Mouse (Mus musculus) mouse trophoblast stem cell (cell line): ENCODE measurements around the gene 4933428G20Rik.

Source experiments
- in situ Hi-C, 2 experiments: fragments of 300-500 bp; cut with MseI, MboI; formaldehyde crosslinking; loops; 2 replicates in 1 of 2; 3 replicates in 1 of 2; pipeline ENCODE4 v1.15.1; 2025

Gene 4933428G20Rik

DNA sequence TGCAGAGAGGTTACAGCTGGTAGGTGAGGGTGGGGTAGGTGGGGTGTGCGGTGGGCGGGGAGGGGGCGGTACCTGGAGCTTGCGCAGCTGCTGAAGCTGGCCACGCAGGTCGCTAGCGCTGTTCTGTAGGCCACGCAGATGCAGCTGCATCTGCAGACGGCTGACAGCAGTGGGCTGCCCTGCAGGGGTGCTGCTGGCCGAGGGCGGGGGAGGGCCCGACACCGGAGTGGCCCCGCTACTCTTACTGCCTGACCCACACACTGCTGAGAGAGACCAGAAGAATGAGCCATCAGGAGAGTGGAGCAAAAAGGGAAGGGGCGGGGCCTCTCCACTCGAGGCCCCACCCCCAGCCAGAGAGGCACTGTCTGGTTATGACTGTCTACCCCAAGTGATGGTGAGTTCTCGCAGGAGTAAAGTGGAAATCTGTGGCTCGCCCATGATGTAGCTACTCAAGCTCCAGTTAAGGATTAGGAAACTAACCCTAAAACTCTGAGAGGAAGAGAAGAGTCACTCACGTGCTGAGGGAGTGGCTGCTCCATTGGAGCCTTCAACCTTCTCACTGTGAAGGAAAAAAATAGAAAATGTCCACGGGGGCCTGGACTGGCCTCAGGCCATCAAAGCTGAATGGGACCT, 32.9 kb upstream of the 4933428G20Rik start:
- in situ Hi-C loops, result no loop called here

DNA sequence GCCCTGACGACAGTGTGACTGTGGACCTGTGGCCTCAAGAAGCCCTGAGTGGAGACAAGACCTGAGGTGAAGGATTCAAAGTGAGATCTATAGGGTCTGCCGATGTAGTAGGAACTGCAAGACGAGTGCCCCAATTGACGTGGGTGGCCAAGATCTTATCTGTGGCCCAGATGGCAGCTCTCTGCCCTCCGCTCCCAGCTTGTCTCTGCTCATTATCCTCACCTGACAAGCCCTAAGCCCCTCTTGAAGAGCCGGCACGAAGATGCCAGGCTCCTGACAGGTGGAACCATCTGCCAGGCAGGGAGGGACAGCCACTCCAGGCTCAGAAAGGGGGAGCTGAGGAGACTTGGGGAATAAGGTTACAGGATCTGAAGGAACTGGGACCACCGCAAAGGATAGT, 32.2 kb upstream of the 4933428G20Rik start:
- in situ Hi-C loops, result no loop called here

DNA sequence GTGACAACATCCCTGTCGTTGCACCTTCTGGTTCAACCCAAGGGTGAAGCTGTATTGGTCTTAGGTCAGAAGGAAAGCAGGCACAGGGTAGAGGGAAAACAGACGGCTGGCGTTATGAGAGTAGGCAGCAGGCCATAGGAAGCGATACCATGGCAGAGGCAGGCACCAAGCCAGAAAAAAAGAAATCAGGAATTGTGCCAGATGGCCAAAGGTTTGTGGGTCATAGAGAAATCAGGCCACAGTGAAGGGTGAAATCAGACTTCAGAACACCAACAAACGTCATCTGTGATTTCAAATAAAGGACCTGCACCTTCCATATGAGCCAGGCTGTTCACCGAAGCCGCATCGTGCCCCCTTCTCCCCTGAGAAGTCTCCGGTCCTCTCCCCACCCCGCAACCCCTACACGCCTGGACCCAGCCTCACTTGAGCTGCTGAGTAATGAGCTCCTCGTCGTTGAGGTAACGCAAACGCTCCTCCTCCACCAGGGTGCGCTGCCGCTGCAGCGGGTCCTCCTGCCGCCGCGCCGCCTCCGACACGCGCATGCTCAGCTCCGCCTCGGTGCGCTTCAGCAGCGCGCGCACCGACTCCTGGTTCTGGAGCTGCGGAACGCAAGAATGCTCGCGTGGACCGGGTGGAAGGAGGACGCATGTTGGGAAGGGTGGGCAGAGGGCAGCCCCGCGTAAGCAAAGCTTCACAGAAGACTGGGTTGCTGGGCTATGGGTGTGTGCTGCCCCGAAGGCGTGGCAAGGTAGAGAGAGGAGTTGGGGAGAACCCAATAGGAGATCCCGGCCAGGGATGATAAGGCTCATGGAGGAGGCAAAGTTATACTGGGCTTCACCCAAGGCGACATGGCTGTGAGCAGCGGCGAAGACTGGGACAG, 31.5 kb upstream of the 4933428G20Rik start:
- in situ Hi-C loops, result no loop called here

DNA sequence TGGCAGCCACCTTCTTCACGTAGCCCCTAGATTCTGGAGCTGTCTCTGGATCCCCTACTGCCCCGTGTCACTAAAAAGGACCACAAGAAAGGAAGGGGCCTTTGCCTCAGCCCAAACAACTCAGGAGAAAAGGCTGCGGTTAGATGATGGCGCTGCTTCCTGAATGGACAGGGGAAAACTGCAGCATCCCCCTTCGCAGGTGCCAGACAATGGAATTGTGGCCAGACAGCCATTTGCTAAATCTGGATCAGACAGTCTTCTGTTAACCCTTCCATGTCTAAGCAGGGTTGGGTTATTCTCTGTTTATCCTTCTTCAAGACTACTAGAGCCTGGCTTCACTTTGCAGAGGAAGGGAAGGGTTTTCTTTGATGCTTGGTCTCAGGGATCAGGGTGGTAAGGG, 30.8 kb upstream of the 4933428G20Rik start:
- in situ Hi-C loops, result no loop called here

DNA sequence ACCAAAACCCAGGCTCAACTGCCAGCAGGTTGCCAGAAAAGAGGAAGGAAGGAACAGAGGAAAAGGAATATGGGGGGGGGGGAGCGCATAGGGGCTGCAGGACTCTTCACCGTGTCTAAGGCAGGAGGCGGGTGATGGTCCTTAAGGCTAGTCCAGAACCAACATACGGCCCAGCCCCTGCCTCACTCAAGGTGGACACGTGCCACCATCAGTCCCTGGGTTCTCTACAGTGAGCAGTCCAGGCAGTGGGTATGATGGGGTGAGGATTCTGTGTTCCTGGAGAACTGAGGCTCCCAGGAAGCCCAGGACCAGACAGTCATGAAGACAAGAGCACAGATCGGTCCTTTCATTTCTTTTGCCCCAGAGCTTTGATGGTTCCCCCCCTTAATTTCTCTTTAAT, 29.9 kb upstream of the 4933428G20Rik start:
- in situ Hi-C loops, result no loop called here

DNA sequence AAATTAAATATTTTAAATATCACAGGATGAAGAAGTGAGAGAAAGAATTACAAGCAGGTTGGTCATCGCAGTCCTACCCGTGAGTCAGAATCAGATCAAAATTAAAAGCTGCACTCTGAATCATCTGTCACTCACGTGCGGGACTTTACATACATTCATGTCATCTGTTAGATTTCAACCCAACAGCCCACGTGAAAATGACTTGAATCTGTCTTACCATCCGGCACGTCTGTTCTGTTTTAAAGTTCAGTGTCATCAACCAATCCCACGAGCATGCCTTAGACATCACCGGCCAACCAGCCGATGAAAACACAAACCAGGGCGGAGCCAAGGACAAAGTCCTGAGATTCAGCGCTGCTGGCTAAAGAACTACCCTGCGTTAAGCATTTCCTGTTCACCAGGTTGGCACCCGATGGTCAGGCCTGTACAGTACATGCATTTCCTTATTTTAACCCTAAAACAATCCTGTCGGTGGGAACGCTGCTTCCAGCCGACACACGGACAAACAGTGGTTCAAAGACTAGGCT, 28.2 kb upstream of the 4933428G20Rik start:
- in situ Hi-C loops, result no loop called here

DNA sequence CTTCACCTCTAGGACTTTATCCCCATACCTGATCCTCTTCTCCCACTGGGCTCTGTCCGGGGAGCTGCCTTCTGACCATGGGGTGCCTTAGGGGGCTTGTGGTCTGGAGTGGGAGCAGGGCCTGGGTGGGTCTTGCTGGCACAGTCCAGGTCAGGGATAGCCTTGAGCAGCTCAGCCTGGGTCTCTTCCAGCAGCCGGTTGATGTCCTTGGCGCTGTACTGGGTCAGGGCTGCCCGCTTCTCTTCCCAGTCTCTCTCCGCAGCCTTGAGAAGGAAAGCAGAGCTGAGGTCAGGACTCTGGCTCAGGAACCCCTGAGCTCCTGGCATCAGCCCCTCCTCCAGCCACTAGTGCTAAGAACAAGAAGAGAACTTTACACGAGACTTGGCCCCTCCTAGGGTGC, 25.2 kb upstream of the 4933428G20Rik start:
- in situ Hi-C loops, result no loop called here

DNA sequence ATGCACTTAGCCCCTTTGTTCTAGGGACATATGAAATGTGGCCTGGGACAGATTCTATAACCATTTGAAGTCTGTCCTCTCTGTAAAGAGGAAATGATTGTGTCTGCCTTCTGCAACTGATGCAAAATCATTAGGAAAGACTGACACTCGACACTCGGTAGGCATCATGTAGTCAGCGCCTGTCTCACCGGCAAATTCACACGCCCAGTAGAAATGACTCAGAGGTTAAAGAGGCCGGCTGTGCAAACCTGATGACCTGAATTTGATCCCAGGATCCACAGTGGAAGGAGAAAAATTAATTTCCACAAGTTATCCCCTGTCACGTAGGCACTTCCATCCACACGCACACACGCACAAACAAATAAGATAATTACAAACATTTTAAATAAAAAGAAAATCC, 24.2 kb upstream of the 4933428G20Rik start:
- in situ Hi-C loops, result no loop called here

DNA sequence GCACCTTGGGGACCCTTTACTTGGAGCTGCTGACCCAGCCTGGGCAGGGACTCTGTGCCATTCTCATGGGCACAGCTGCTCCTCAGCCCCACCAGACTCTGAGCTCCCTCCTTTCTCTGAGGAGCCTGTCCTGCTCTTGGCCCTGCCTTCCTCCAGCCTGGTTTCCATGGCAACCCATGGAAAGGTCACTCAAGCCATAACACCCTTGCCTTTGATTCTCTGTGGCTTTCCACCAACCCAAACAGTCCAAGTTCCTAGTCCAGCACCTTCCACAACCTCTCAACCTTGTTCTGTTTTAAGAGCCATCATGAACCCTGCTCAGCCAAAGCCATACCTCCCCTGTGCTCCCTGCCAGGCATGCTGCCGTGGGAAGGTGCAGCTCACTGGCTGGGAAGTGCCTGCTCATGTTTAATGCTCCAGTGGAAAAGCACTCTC, 23.7 kb upstream of the 4933428G20Rik start:
- in situ Hi-C loops, result no loop called here

DNA sequence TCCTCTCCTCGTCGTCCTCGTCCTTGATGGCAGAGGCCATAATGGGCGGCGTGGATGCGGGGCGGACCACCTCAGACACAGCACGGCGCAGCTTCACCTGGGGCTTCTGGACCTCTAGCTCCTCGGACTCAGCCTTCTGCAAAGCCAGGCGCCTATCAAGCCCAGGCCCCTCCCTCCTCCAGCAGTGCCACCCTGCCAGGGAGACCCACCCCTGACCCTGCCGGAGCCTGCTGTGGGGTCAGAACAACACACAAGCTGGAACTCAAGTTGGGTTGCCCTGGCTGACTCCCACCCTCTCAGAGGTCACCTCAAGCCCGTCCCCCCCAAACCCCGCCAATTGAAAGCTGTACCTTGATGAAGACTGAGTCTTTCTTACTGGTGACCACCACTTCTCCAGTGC, 23.0 kb upstream of the 4933428G20Rik start:
- in situ Hi-C loops, result no loop called here

DNA sequence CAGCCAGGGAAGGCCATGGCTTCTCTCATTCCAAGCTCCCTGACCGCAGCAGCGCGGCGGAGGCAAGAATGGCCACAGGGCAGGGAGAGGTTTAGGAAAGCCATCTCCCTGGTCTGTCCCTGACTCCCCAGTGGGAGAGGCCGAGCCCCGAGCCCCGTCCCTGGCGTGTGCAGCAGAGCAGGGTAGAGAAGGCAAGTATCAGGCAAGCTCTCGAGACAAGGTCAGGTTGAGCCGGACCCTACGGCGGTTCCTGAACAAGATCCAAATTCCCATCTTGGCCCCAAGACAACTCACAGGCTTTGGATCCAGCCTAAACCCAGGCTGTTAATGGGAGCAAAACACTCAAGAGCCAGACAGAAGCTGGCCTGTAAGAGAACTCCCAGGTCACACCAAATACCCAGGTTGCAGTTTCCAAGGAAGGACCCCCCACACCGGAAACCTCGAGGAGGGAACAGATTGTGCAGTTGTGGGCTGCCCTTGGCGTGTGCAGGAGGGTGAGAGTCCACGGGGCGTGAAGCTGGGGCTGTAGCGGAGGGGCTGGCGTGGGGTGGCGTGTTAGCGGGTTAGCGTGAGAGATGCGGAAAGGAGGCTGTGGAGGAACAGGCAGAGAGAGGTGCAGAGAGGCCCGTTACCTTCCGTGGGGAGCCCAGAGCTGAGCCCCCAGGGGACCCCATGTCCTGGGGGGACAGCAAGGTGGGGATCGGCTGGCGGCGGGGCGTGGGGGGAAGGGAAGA, 21.8 kb upstream of the 4933428G20Rik start:
- in situ Hi-C loops, result no loop called here

DNA sequence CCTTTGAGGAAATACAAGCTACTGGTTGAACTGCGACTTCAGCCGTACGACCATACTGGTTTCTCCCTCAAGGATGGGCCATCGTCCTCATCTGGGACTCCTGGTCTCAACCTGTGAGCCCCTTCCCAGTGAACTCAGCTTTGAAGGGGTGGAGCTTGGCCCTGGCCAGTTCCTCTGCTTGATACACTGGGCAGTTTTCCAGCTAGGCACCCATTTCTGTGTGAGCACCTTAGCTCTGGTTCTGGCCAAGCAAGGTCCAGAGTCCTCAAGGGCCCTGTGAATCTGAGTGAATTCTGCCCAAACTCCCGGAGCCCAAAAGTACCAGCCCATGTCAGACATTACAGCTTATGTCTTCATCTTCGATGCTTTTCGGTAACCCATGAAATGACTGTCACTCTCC, 20.4 kb upstream of the 4933428G20Rik start:
- in situ Hi-C loops, result no loop called here

DNA sequence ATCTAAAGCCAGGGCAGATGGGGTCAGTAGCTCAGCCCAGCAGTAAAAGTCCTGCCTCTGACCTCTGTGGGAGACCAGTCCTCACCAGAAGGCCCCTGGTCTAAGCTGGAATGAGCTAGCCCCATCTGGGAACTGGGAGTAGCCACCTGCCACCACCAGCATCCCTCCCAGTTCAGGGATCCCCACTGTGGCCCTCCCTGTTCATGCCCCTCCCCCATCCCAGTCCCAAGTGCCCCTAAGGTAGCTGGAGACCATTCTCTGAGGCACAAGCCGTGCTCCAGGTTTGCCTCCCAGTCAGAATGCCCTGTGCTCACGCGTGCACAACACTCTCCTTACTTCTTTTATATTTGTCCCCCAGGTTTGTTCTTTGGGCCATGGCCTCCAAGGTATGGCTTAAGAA, 12.9 kb upstream of the 4933428G20Rik start:
- in situ Hi-C loops, result no loop called here

DNA sequence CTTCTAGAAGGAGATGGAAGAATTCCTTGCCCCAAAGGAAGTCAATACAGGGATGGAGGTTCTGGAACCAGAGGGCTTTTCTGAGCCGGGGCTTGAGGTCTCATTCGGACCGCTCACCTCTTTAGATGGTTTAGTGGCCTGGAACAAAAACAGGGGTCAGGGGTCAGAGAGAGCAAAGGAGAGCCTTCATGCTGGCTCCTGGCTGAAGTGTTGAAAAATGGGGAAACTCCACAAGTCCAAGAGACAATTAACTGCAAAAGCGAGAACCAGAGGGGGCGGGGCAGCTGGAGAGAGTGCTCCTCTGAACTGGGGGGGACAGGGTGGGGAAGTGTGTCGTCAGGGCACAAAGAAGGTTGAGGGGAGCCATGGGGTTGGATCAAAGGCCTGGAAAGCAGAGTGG, 12.4 kb upstream of the 4933428G20Rik start:
- in situ Hi-C loops, result no loop called here

DNA sequence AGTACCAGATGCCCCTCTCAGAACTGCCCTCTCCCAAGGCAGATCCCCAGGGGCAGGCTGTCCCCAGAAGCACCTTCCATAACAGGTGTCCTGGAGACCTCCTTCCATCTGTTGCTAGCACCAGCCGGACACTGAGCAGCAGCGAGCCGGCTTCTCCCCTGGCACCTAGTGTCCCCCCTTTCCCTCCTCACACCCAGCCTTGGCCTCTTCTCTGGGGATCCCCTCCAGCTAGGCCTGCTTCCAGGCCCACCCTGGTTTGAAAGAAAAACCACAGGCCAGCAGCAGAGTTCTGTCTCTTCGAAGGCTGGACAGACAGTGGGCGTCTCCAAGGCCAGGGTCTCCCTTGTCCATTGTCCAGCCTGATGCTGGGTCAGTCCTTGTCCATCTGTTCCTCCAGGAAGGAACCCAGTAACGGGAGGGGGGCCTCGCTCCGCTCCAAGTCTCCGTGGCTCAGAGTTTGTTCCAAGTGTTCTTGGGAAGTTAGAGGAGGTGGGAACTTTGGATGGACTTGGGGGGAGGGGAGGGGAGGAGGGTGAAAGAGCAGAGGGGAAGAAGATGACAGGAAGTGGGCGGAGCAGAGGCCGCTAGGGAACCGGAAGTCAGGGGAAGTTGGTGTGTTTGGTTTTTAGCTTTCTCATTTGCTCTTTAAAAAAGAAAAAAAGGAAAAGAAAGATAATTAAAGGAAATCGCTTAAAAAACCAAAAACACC, 11.7 kb upstream of the 4933428G20Rik start:
- in situ Hi-C loops, result no loop called here

DNA sequence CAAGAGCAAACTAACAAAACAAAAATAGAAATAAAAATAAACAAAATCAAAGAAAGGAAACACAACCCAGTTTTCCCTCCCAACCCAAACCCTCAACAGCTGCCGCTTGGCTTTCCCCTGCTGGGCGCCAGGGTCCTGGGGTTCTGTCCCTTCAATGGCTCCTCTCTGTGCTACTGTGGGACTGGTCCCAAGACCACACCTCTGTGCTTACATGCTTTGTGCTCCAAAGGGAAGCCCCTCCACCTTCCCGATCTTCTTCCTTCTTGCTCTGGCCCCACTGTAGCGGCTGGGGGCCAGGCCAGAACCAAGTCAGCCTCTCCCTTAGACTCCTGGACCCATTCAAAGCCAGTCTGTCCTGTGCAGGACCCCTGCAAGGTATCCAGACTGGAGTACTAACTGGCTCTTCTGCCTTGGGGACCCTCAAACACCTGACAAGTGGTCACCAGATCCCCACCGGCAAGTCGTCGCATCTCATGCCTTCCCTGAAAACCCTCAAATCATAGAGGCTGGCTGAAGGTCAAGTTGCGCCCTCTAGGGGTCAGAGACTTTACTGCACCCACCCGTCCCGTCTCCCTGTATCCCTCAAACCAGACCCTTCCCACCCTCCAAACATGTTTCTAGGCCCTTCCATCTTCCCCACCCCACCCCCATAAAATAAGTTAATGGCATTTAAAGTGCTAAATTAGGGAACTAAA, 11.0 kb upstream of the 4933428G20Rik start:
- in situ Hi-C loops, result no loop called here

DNA sequence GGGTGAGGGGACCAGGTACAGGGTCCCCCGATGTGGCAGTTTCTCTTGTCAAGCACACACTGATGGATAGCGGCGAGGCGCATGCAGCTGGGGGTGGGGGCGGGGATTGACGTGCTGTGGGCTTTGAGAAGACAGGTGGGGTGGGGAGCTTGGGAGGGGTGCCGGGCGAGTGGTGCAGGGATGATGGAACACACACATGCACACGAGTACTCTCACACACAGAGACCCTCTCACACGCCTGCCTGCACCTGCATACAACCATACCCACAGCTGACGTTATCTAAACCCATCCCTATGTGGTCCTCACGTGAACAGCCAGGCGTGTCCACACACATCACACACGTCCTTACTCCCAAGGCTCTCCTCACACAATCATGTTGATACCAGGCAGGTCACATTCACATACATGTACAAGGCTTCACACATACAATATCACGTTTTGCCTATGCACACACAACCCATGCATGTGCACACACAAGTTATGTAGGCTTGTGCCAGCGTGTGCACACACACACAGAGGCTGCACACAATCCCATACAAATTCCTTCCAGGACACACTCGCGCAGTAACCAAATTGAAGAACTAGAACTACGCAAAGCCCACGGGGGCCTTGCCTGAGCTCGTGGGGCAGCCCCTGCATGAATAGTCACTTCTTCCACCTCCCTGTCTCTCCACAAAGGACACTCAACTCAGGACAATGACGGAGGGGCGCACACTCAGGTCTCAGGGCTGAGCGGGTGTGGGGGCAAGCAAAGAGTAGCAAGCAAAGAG, 9.8 kb upstream of the 4933428G20Rik start:
- in situ Hi-C loops, result no loop called here

DNA sequence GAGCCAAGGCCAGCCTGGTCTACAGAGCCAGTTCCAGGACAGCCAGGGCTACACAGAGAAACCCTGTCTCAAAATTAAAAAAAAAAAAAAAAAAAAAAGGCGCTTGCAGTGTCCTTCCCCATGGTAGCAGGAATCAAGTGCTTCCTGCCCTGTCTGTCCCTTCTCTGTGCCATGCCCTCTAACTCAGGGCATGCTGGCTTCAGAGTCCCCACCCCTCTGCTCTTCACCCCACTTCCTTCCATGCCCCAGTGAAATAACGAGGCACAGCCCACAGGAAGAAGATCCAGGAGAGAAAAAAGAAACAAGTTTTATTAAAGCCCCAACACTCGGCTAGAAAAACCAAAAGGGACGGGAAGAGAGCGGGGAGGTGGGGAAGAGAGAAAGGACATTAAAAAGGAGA, 8.9 kb upstream of the 4933428G20Rik start:
- in situ Hi-C loops, result no loop called here

DNA sequence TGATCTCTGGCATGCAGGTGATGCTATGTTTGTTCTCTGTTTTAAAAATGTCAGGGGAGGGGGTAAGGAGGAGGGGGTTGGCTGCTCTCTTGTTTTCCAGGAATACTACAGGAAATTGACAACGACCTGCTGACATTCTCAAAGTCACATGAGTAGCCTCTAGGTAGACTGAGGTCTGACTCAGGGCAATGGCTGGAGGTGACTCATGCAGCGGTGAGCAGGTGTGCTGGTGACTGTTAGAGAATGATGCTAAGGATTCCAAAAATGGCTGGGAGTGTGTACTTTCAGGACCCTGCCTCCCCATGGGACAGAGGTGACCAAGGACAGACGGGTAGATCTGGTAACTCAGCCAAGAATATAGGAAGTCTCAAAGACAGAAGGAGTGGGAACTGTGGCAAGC, 8.1 kb upstream of the 4933428G20Rik start:
- in situ Hi-C loops, result no loop called here

DNA sequence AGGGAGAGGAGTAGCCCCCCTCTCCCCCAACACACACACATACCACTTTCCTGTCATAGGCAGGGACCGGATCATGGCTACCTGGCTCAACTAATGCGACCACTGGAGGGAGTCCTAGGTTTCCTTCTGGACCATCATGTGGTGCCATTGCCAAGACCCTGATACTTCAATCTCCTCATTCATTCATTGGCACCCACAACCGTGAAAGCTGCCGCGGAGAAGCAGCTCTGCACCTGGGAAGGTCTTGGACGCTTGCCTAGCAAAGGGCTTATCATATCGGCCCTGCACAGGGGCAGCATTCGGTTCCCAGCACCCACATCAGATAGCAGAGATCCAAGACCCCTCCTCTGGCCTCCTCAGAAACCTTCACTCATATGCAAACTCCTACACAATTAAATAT, 6.2 kb upstream of the 4933428G20Rik start:
- in situ Hi-C loops, result no loop called here
